Mouse (Mus musculus) CH12.LX (cell line): Measurements from ENCODE around the gene Kctd14.

Source experiments
- BHLHE40 ChIP-seq: IDR thresholded peaks from 2 replicates; pipeline ENCODE4 v1.6.1; 2011; ENCODE audit warnings: mild to moderate bottlenecking, low read depth, low read length, improper control_type of control experiment
- CHD1 ChIP-seq: IDR thresholded peaks from 2 replicates; pipeline ENCODE4 v1.6.1; 2012; ENCODE audit warnings: low read depth, low read length, improper control_type of control experiment, inconsistent platforms
- CTCF ChIP-seq, 2 experiments: IDR thresholded peaks in 1 of 2; conservative IDR thresholded peaks in 1 of 2; 2 replicates each; pipeline ENCODE4 v1.5.1; 2011 to 2012; ENCODE audit warnings: low read depth in 2 of 2, low read length in 2 of 2, improper control_type of control experiment in 1 of 2, inconsistent platforms in 1 of 2, mild to moderate bottlenecking in 1 of 2, moderate library complexity in 1 of 2
- KAT2A ChIP-seq: IDR thresholded peaks from 2 replicates; pipeline ENCODE4 v1.6.1; 2012; ENCODE audit warnings: low read length, improper control_type of control experiment, inconsistent platforms; ENCODE audit not compliant: insufficient replicate concordance
- MXI1 ChIP-seq: IDR thresholded peaks from 2 replicates; pipeline ENCODE4 v1.6.1; 2011; ENCODE audit warnings: mild to moderate bottlenecking, low read depth, low read length, improper control_type of control experiment
- POLR2A ChIP-seq: IDR thresholded peaks from 2 replicates; pipeline ENCODE4 v1.6.1; 2011; ENCODE audit warnings: low read depth, mild to moderate bottlenecking, improper control_type of control experiment, low read length
- USF1 ChIP-seq: IDR thresholded peaks from 2 replicates; pipeline ENCODE4 v1.6.1; 2014; ENCODE audit warnings: low read depth, mild to moderate bottlenecking, inconsistent platforms, low read length, improper control_type of control experiment
- ZC3H11A ChIP-seq: IDR thresholded peaks from 2 replicates; pipeline ENCODE4 v1.6.1; 2012; ENCODE audit warnings: low read depth, mild to moderate bottlenecking, inconsistent platforms, low read length, improper control_type of control experiment
- ZKSCAN1 ChIP-seq: IDR thresholded peaks from 2 replicates; pipeline ENCODE4 v1.6.1; 2012; ENCODE audit warnings: low read depth, inconsistent platforms, low read length, improper control_type of control experiment, borderline replicate concordance
- ZNF384 ChIP-seq: IDR thresholded peaks from 2 replicates; pipeline ENCODE4 v1.6.1; 2012; ENCODE audit warnings: low read depth, low read length, improper control_type of control experiment, inconsistent platforms

DNA sequence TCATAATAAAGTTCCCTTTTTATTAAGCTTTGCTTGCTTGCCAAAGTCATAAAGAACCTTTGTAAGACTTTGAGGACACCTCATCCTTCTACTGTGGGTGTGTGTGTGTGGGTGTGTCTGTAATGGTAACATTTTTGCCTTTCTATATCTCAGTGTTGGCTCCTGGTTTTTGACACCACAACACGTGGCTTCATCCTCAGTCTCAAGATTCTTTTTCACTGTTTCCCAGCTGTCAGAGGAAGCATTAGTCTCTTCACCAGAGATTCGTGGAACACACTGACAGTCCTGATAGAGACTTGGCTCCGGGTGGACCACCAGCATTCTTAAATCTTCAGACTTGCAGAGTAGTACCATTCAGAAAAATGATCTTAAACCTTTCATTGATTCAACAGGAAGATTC, 29.2 kb downstream of the Kctd14 start:
- TF ChIP-seq CTCF (conservative IDR thresholded peaks at IDR 0.05 in 1 of 2, IDR thresholded peaks at IDR 0.05 in 1 of 2; ENCODE audit: low read depth in 2 of 2, low read length in 2 of 2) (no peak), BHLHE40 (no peak), POLR2A (no peak), MXI1 (no peak), ZC3H11A (no peak), USF1 (no peak), ZNF384 (no peak), KAT2A (no peak), ZKSCAN1 (no peak), CHD1 (no peak)
